Mouse (Mus musculus): ENCODE data around the gene Ppfibp2. TPM values are rescaled to one million over a fixed set of nuclear protein-coding genes. Genes with fewer than 3 reads are reported as not detected.

Ppfibp2 gene
- polyA plus RNA-seq, 1 experiment from 2014 or later: 7.9 TPM

DNA sequence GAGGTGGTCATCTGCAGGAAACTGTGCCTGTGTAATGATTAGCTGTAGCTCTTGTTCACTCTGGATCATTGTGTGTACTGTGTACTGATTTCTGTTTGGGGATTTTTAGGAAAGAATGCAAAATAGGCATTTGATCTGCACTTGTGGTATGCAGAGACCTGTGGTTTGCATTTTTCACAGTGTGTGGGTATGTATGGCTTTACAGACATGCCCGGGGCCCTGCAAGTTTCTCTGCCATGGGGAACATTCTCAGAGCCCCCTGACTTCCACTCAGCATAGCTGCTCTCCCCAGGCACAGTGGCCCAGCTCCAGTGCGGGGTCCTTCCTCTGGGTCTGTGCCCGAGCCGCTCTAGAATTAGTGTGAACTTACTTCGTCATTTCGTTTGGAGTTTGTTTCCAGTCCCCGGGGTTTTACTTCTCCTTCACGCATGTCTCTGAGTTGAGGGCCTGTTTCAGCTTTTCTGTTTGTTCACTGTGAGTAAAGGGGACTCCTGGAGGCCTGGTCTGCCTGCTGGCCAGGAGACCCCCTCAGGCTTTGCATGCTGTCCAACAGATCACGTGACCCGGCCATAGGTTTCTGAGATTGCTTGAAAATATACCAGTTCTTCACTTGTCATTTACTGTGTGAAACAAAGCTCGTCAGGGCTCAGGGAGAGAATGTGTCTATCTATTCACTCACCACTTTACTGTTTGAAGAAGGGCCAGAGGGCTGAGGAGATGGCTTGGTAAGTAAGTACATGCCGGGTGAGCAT is 54.1 kb downstream of the Ppfibp2 start:
- H3K9ac ChIP-seq: no peak overlapping the region
- no peaks in the 10 kb centered on the region for H3K4me1 ChIP-seq
- no peaks in the 10 kb centered on the region for H3K27me3 ChIP-seq
- no peak overlapping the region for H3K4me3 ChIP-seq
- WGBS: 67% methylated on average over 12 of the region's 12 CpGs
- no peak overlapping the region for H3K27ac ChIP-seq
- no peak for ATAC-seq (ENCODE audit: borderline replicate concordance, extremely low read depth, low FRiP score, low TSS enrichment)
- no peaks in the 10 kb centered on the region for H3K9me3 ChIP-seq
- H3K36me3 ChIP-seq: no peaks in the 10 kb centered on the region
- H3K4me2 ChIP-seq: no peak overlapping the region

DNA sequence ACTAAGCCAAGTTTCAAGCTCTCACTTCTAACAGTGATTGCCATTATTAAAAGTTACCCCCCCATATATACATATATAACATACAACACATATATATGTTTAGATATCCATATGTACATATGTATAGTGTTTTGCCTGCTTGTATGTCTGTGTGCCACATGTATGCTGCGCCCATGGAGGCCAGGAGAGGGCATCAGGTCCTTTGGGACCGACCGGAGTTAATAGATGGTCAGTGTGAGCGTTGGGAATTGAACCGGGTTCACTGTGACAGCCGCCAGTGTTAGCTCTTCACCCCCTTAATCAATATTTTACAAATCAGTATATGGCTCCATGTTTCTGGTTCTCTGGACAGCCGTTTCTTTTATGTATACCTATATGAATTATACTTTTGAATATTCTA is 55.0 kb downstream of the Ppfibp2 start:
- no peak overlapping the region for H3K4me2 ChIP-seq
- H3K27ac ChIP-seq: no peak overlapping the region
- H3K36me3 ChIP-seq: no peaks in the 10 kb centered on the region
- 75% methylated on average over 7 of the region's 7 CpGs for WGBS
- ATAC-seq (ENCODE audit: borderline replicate concordance, extremely low read depth, low FRiP score, low TSS enrichment): no peak
- no peaks in the 10 kb centered on the region for H3K27me3 ChIP-seq
- H3K4me3 ChIP-seq: no peak overlapping the region
- no peaks in the 10 kb centered on the region for H3K4me1 ChIP-seq
- H3K9ac ChIP-seq: no peak overlapping the region
- H3K9me3 ChIP-seq: no peaks in the 10 kb centered on the region

DNA sequence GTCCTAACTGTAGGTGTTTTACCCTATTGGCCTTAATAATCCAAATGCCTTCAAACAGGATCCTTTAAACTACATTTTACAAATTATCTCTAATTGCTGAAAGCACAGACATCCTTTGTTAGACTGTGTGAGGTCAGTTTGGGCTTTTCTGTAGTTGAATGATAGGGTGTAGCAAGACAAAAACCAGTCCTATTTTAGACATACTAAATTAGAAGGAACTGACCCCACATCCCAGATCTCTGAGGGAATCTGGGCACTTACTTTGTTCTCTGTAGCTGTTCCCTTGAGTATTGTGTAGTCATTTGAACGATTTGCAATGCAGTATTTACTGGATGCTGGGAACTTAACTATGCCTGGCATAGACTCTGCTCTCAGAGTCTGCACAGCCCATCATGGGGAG is 56.8 kb downstream of the Ppfibp2 start:
- Histone ChIP-seq H3K27ac (no peak overlapping the region), H3K36me3 (no peaks in the 10 kb centered on the region), H3K9ac (no peak overlapping the region), H3K4me2 (no peak overlapping the region), H3K4me1 (no peaks in the 10 kb centered on the region), H3K27me3 (no peaks in the 10 kb centered on the region), H3K4me3 (no peak overlapping the region), H3K9me3 (no peaks in the 10 kb centered on the region)
- WGBS: 33% methylated on average over 1 of the region's 1 CpGs
- ATAC-seq (ENCODE audit: borderline replicate concordance, extremely low read depth, low FRiP score, low TSS enrichment): no peak

DNA sequence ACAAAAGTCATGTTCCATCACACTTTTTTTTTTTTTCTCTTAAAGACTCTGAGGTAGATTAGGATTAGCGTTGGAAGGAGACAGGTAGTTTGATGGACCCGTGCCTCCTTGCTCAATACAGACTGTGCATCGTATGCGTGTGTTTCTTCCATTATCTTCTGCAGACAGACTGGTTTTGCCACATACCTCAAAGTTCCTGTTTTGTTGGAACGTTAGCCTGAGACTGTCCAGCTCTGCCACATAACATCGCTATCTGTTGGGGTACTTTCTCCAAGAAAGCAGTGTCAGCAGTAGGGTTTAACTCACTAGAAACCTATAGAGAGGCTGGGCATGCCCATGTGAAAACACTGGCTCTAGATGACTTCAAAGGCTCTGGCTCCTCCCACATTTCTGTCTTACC is 61.4 kb downstream of the Ppfibp2 start:
- WGBS: 69% methylated on average over 6 of the region's 6 CpGs
- H3K27ac ChIP-seq: no peak overlapping the region
- H3K27me3 ChIP-seq: no peaks in the 10 kb centered on the region
- no peak overlapping the region for H3K4me2 ChIP-seq
- H3K4me3 ChIP-seq: no peak overlapping the region
- ATAC-seq (ENCODE audit: borderline replicate concordance, extremely low read depth, low FRiP score, low TSS enrichment): no peak
- H3K36me3 ChIP-seq: no peaks in the 10 kb centered on the region
- H3K4me1 ChIP-seq: peaks cover under 1% of the 10 kb centered on the region
- no peaks in the 10 kb centered on the region for H3K9me3 ChIP-seq
- no peak overlapping the region for H3K9ac ChIP-seq

DNA sequence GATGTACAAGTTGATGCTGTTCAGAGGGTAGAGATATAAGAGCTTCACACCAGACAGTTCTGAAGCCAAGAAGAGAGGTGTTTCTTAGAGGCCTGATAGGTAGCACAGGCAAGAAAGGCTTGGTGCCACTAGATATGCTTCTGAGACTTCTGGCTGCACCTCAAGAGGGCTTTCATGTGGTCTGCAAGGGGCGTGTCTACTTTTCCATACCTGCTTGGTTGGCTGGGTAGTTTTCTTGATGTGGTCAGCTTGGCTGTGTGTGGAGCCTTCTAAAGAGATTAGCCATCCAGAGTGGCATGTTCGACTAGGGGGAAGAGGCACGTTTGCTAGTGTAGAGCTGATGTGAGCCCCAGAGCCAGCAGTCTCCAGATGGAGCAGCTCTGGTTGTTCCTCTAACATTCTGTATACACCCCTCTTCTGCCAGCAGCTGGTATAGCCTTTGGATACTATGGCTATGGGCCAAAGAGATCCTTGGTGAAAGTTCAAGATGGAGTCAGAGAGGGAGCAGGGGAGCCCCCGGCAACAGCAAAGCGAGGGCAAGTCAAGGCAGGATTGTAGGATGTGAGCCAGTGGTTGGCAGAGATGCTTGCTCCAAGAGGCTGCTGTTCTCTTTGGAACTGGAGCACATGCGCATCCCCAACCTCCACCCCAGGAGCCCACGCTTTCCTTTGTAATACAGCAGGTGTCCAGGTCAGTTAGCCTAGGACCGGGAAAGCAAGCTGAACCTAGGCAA is 64.3 kb downstream of the Ppfibp2 start:
- ATAC-seq (ENCODE audit: borderline replicate concordance, extremely low read depth, low FRiP score, low TSS enrichment): no peak
- Histone ChIP-seq H3K4me1 (peaks cover 29% of the 10 kb centered on the region), H3K27me3 (no peaks in the 10 kb centered on the region), H3K27ac (no peak overlapping the region), H3K4me2 (no peak overlapping the region), H3K36me3 (no peaks in the 10 kb centered on the region), H3K9me3 (no peaks in the 10 kb centered on the region), H3K4me3 (no peak overlapping the region), H3K9ac (no peak overlapping the region)
- WGBS: 65% methylated on average over 8 of the region's 8 CpGs

DNA sequence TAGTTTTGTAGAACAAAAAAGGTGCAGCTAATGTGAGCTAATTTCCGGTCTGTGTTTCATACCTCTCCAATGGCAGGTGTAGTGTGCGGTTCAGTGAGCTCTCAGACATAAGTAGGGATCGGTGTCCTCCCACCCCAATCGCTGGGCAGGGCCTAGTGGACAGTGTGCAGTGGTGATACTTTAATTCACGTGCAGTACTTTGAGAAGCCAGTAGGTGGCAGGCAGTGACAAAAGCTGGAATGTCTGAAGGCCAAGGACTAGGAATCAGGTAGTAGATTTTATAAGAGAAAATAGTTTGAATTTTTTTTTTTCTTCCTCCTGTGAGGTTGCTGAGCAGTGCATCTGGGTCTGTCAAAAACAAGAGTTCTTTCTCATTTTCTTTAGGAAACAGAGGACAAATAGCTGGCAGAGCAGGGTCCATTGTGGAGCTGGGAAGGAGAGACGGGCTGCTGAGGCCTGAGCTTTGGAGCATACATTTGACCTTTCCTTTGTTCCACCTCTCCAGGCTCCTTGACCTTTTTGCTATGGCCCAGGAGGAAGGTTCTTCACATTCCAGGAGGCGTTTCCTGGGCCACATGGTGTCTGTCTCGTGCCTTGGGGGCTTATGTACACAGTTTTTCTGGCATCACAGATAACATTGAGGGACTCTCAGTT is 66.3 kb downstream of the Ppfibp2 start:
- Histone ChIP-seq H3K4me3 (no peak overlapping the region), H3K9me3 (no peaks in the 10 kb centered on the region), H3K9ac (no peak overlapping the region), H3K36me3 (no peaks in the 10 kb centered on the region), H3K27me3 (no peaks in the 10 kb centered on the region), H3K4me2 (no peak overlapping the region), H3K27ac (peak overlapping the region; percentile 79), H3K4me1 (peaks cover 47% of the 10 kb centered on the region)
- 17% methylated on average over 8 of the region's 8 CpGs for WGBS
- ATAC-seq (ENCODE audit: borderline replicate concordance, extremely low read depth, low FRiP score, low TSS enrichment): no peak

DNA sequence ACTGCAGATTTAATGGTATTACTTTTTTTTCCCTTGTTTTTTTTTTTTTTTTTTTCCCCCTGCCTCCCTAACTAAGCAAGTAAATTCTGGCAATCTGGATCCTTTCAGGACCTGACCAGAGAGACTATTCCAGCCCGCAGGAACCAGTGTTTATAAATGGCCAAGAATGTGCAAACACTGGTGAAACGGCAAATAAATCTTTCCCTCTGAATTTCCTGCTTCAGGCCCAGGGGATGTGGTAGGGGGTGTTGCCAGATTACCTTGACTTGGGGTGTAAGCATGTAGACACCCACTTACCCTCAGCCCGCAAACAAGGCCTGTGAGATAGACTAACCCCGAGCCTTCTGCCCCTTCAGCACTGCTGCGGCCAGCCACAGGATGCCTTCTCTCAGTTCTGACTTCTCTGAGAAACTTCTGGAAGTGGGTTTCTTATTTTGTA is 66.9 kb downstream of the Ppfibp2 start:
- 27% methylated on average over 5 of the region's 5 CpGs for WGBS
- Histone ChIP-seq H3K36me3 (no peaks in the 10 kb centered on the region), H3K9me3 (no peaks in the 10 kb centered on the region), H3K27me3 (no peaks in the 10 kb centered on the region), H3K4me3 (no peak overlapping the region), H3K9ac (no peak overlapping the region), H3K4me1 (peaks cover 49% of the 10 kb centered on the region), H3K4me2 (no peak overlapping the region), H3K27ac (peak overlapping the region; percentile 79)
- no peak for ATAC-seq (ENCODE audit: borderline replicate concordance, extremely low read depth, low FRiP score, low TSS enrichment)

DNA sequence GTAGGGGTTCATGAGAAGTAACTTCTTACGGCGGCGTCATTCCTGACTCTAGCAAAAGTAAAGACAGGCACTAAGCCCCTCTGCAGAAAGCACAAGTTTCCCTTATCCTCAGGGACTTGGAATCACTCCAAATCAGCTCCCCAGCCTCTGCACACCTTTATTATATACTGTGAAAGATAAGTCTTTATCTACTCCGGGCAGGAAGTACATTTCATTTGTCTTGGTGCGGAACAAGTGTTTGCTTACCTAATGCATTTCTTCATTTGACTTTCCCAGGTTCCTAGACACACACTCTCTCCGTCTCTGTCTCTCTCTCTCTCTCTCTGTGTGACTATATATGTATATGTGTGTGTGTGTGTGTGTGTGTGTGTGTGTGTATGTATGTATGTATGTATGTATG is 68.6 kb downstream of the Ppfibp2 start:
- 32% methylated on average over 6 of the region's 6 CpGs for WGBS
- H3K9me3 ChIP-seq: no peaks in the 10 kb centered on the region
- H3K4me2 ChIP-seq: no peak overlapping the region
- no peaks in the 10 kb centered on the region for H3K27me3 ChIP-seq
- peaks cover 52% of the 10 kb centered on the region for H3K4me1 ChIP-seq
- no peak overlapping the region for H3K4me3 ChIP-seq
- ATAC-seq (ENCODE audit: borderline replicate concordance, extremely low read depth, low FRiP score, low TSS enrichment): no peak
- no peaks in the 10 kb centered on the region for H3K36me3 ChIP-seq
- no peak overlapping the region for H3K9ac ChIP-seq
- H3K27ac ChIP-seq: peak overlapping the region; percentile 88

DNA sequence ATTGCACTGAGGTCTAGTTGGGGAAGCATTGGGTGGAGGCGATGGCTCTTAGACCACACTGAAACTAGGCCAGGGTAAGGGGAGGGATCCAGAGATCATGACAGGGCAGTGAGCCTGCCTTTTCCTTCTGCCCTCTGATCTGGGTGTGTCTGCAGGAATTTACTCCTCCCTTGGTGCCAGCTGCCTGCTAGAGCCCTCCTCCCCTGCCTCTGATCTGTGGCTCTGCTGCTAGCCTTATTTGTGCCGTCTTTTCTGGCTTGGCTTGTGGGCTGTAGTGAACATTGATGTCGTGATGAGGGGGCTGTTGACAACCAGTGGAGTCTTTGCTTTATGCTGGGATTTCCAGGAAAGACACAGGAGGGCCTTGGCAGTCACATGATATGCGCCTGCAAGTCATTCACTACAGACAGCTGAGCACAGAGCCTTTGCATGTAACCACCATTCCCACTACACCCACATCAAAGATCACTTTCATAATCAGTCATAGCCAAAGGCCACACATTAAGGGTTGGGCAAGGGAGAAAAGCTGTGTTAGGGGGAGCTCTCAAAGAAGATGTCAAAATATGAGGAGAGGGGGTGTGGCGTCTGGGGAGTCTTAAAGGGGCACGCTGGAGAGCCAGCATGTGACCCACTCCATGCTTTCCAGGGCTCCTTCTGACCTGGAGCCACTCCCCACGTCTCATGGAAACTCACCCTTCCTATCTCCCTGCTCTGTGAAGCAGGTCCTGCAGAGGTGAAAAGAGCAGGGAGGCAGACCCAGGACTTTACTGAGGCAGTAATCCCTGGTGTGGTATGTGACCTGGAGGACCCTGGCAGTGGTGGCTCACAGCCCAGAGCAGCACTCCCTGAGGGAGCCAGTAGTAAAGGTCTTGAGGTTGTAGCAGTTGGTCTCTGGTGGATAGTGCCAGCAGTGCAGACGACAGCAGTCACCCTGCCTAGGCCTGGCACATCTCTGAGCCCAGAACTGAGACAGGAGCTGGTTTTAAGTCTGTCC is 69.4 kb downstream of the Ppfibp2 start:
- WGBS: 25% methylated on average over 8 of the region's 8 CpGs
- peak overlapping the region; percentile 88 for H3K27ac ChIP-seq
- H3K4me2 ChIP-seq: peak overlapping the region; percentile 53
- peak; percentile 44 for ATAC-seq (ENCODE audit: borderline replicate concordance, extremely low read depth, low FRiP score, low TSS enrichment)
- H3K4me3 ChIP-seq: peak overlapping the region; percentile 1; the same call in 1 of the 2 replicates
- peaks cover 52% of the 10 kb centered on the region for H3K4me1 ChIP-seq
- no peaks in the 10 kb centered on the region for H3K9me3 ChIP-seq
- no peaks in the 10 kb centered on the region for H3K36me3 ChIP-seq
- no peaks in the 10 kb centered on the region for H3K27me3 ChIP-seq
- peak overlapping the region; percentile 26; the same call in 1 of the 2 replicates for H3K9ac ChIP-seq

DNA sequence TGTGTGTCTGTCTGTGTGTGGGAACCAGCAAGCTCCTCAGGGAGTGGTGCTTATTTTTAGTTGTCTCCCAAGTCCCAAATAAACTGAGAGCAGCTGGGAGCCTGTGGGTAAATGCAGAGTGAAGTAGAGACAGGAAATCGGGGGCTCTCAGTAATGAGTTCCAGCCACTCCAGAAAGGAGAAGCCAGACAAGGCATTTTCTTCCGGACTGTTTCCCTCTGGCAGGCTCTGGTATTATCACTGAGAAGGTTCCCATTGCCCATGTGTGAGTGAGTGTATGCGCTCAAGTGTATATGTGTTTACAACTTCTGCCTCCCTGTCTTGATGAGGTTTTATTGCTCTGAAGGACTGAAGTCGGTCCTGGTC is 70.2 kb downstream of the Ppfibp2 start:
- Histone ChIP-seq H3K27me3 (no peaks in the 10 kb centered on the region), H3K27ac (peak overlapping the region; percentile 88), H3K9ac (peak overlapping the region; percentile 26; the same call in 1 of the 2 replicates), H3K4me1 (peaks cover 52% of the 10 kb centered on the region), H3K9me3 (no peaks in the 10 kb centered on the region), H3K36me3 (no peaks in the 10 kb centered on the region), H3K4me2 (peak overlapping the region; percentile 53), H3K4me3 (peak overlapping the region; percentile 33)
- 0 out of 2 replicates have a peak, but pooled peaks have one; percentile 8 for ATAC-seq (ENCODE audit: borderline replicate concordance, extremely low read depth, low FRiP score, low TSS enrichment)
- WGBS: 11% methylated on average over 4 of the region's 4 CpGs

All from lung, embryonic 15.5 days (tissue).